Mouse (Mus musculus) CD4-positive helper T cell, adult 2 months (primary cell): ENCODE measurements at regions not wholly inside any gene's neighbourhood (a gene's known extent, or its start where the extent isn't known, plus 50 kb on each side); places are given as distances from the start of the nearest gene placed in this dataset.
A peak's percentile ranks its signal among the peaks of the same experiment; 100 is the strongest.
"Not testable (repeated sequence)": the region's sequence is repeated elsewhere in the genome, so short reads cannot be mapped to it uniquely, and the experiment has no call there.

Experiments
- DNase-seq: peaks from one replicate; pipeline ENCODE4 v3.0.0-alpha.2; 2012; ENCODE audit warnings: low read depth, missing footprints, low spot score

GRCm38 (mm10) chrX:170809909-170810308 lies 137.5 kb downstream of the Asmt start:
- DNase-seq: not testable (repeated sequence)

DNA sequence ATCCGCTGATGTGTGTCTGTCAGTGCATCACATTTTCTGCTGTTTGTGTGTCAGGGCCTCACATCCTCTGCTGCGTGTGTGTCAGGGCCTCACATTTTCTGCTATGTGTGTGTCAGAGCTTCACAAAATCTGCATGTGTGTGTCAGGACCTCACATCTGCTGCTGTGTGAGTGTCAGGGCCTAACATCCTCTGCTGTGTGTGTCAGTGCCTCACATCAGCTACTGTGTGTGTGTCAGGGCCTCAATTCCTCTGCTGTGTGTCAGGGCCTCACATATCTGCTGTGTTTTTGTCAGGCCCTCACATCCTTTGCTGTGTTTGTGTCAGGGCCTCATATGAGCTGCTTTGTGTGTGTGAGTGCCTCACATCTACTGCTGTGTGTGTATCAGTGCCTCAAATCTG lies 142.9 kb downstream of the Asmt start:
- DNase-seq: peak; percentile 4

- DNase-seq: peak; percentile 0
These were observed 168.7 kb downstream of the Asmt start for GRCm38 (mm10) chrX:170841108-170841507.

- DNase-seq: not testable (repeated sequence)
These were observed 169.1 kb downstream of the Asmt start for GRCm38 (mm10) chrX:170841551-170841950.

- DNase-seq: peak; percentile 1
These were observed 170.5 kb downstream of the Asmt start for GRCm38 (mm10) chrX:170842878-170843465.

DNA sequence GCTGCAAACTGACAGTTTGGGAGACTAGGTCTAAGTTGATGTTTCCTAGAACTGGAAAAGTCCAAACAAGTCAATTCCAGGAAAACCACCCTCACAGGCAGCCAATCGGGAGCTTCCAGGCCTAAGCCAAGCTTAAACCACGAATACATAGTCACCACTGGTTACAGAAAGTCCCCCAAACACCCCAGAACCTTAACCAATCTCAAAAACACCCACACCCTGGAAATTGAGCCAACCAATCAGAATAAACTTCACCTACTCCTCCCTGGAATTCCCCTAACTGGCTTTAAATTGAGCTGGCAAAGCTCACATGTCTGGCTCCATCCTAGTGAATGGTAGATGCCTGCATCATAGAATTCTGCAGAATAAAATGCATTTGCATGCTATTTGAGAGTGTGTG lies 204.2 kb downstream of the Asmt start:
- DNase-seq: not testable (repeated sequence)

DNA sequence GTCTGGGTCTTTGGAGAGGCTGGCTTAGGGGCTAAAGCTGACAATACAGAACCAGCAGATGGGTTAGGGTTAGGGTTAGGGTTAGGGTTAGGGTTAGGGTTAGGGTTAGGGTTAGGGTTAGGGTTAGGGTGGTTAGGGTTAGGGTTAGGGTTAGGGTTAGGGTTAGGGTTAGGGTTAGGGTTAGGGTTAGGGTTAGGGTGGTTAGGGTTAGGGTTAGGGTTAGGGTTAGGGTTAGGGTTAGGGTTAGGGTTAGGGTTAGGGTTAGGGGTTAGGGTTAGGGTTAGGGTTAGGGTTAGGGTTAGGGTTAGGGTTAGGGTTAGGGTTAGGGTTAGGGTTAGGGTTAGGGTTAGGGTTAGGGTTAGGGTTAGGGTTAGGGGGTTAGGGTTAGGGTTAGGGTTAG lies 208.4 kb downstream of the Asmt start:
- not testable (repeated sequence) for DNase-seq
